Mouse (Mus musculus) ES-Bruce4 (cell line): ENCODE data around the gene Chrm1. TPM values are rescaled to one million over a fixed set of nuclear protein-coding genes. Genes with fewer than 3 reads are reported as not detected.

Experiments used
- H3K27ac ChIP-seq: 2 replicates; pipeline ENCODE4 v1.5.1; 2012; ENCODE audit warnings: low read length, inconsistent platforms; ENCODE audit not compliant: insufficient read depth
- H3K27me3 ChIP-seq: 2 replicates; pipeline ENCODE4 v1.6.1; 2012; ENCODE audit warnings: mild to moderate bottlenecking, low read length, inconsistent platforms; ENCODE audit not compliant: control insufficient read depth, poor library complexity, insufficient read depth, severe bottlenecking
- H3K36me3 ChIP-seq: 2 replicates; pipeline ENCODE4 v1.6.1; 2012; ENCODE audit warnings: inconsistent platforms, mild to moderate bottlenecking, low read length, moderate library complexity; ENCODE audit not compliant: control insufficient read depth, poor library complexity, insufficient read depth, severe bottlenecking
- H3K4me1 ChIP-seq: one replicate; pipeline ENCODE4 v1.8.1; 2011; ENCODE audit warnings: low read length; ENCODE audit not compliant: control insufficient read depth, insufficient read depth
- H3K4me3 ChIP-seq: 2 replicates; pipeline ENCODE4 v1.5.1; 2011; ENCODE audit warnings: low read depth, mild to moderate bottlenecking, low read length
- H3K9ac ChIP-seq: 2 replicates; pipeline ENCODE4 v1.6.1; 2012; ENCODE audit warnings: low read depth, mild to moderate bottlenecking, inconsistent platforms; ENCODE audit not compliant: poor library complexity, severe bottlenecking
- H3K9me3 ChIP-seq: replicated peaks from 2 replicates; pipeline ENCODE4 v1.6.1; 2012; ENCODE audit warnings: mild to moderate bottlenecking, low read length, inconsistent platforms; ENCODE audit not compliant: control insufficient read depth, poor library complexity, insufficient read depth, severe bottlenecking
- CTCF ChIP-seq: IDR thresholded peaks from one replicate; pipeline ENCODE4 v1.8.1; 2011; ENCODE audit warnings: low read depth, low read length
- EP300 ChIP-seq: IDR thresholded peaks from 2 replicates; pipeline ENCODE4 v1.6.1; 2011; ENCODE audit warnings: low read depth, low read length; ENCODE audit not compliant: insufficient read depth
- POLR2A ChIP-seq: IDR thresholded peaks from one replicate; pipeline ENCODE4 v1.8.1; 2011; ENCODE audit warnings: low read length; ENCODE audit not compliant: insufficient read depth
- polyA plus RNA-seq: library from polyadenylated mRNA; stranded (reverse); fragments of >200 nt; gene quantifications from 2 replicates; pipeline ENCODE4 v1.2.4, GENCODE M21; 2011; ENCODE audit warnings: low read depth; ENCODE audit not compliant: missing spikeins, insufficient read depth, insufficient read length

Chrm1 gene
- polyA plus RNA-seq, 1 experiment = not detected

DNA sequence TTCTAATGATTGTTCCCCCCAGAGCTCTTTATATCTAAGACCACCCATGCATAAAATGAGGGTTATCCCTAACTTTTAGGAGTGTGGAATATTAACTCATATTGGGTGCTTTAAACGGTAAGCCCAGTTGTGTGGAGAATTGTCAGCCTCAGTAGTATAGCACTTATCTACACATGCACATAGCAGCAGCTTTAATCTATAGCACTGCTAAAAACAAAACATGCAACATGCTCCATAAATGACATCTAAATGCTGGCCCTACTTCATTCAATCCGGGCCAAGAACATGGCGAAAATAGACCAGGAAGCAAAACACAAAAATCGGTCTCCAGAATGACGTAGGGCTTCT lies 58.9 kb downstream of the Chrm1 start:
- no peaks in the 10 kb centered on the region for H3K4me1 ChIP-seq
- peak overlapping the region; percentile 70 for H3K9ac ChIP-seq
- H3K27me3 ChIP-seq = no peaks in the 10 kb centered on the region
- peak overlapping the region; percentile 93 for H3K4me3 ChIP-seq
- no peaks in the 10 kb centered on the region for H3K9me3 ChIP-seq
- no peak for TF ChIP-seq CTCF
- TF ChIP-seq POLR2A = no peak
- no peak for TF ChIP-seq EP300
- peaks cover 36% of the 10 kb centered on the region for H3K36me3 ChIP-seq
- peak overlapping the region; percentile 79 for H3K27ac ChIP-seq

DNA sequence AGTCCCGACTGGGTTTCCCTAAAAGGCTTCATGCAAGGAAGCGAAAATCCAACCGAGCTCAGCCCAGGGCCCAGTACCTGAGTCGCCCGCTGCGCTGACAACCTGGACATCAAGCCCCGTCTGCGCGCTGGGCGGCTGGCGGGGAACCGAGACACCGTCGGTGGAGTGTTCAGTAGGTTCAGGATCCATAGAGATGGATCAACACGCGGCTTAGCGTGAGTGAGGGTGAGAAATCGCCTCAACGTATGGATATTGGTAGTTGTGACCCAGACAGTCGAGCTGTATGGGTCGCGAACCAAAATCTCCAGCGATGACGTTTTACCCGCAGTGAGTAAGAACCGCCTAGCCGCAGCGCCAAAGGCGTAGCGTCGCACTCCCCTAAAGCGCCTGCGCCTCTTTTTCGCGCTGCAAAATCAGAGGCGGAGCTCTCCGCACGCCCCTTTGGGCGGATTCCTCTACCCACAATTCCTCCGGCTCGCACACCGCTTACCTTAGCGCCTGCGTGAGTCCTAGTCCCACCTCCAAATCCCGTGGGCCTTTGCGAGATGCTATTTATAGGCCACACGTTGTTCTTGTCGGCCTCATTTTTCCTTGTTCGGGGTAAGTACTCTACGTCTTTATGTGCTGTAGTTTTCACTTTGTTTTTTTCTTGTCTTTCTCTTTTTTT lies 59.5 kb downstream of the Chrm1 start, which contains the start of gene Slc3a2:
Gene Slc3a2, minus strand, starts transcription at position 463 of the 667 bp plus-strand sequence.
- TF ChIP-seq EP300 (peak; percentile 42; the same call in 1 of the 2 replicates), CTCF (no peak), POLR2A (peak; percentile 70)
- H3K27me3 ChIP-seq = no peaks in the 10 kb centered on the region
- H3K4me3 ChIP-seq = peak within 1 kb of the TSS; percentile 96
- H3K4me1 ChIP-seq = no peaks in the 10 kb centered on the region
- peak within 1 kb of the TSS; percentile 100 for H3K9ac ChIP-seq
- peaks cover 36% of the 10 kb centered on the region for H3K36me3 ChIP-seq
- H3K9me3 ChIP-seq = no peaks in the 10 kb centered on the region
- peak within 1 kb of the TSS; percentile 94 for H3K27ac ChIP-seq

DNA sequence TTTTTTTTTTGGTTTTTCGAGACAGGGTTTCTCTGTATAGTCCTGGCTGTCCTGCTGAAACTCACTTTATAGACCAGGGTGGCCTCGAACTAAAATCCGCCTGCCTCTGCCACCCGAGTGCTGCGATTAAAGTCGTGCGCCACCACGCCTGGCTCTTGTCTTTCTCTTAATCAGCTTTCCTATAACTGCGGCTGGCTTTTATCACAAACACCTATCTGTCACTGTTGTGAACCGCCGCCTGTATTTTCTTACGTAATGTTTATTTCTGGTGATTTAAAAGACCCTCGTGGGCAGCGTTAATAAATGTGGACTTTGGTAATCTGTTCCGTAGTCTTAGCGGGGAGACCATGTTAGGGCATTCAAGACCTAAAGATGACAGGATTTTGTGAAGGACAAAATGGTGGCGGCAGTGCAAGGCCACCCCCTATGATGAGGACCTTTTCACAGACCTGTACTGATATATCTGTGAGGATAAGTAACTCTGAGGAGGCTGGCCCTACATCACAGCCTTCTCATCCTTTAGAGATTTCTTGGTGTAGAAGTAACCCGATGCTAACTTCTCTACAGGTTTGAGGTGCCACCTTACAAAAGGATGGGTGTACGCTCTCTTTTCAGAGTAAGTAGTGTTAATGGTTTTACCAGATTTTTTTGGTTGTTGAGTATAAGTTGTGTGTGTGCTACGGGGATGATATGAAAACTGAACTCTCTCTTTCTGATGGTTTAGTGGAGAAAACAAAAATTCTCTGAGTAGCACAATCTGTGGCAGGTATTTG lies 60.2 kb downstream of the Chrm1 start:
- Histone ChIP-seq H3K4me3 (peak overlapping the region; percentile 96), H3K27me3 (no peaks in the 10 kb centered on the region), H3K9me3 (no peaks in the 10 kb centered on the region), H3K27ac (peak overlapping the region; percentile 94), H3K9ac (peak overlapping the region; percentile 100), H3K36me3 (peaks cover 36% of the 10 kb centered on the region), H3K4me1 (no peaks in the 10 kb centered on the region)
- no peak for TF ChIP-seq POLR2A
- no peak for TF ChIP-seq CTCF
- no peak for TF ChIP-seq EP300

DNA sequence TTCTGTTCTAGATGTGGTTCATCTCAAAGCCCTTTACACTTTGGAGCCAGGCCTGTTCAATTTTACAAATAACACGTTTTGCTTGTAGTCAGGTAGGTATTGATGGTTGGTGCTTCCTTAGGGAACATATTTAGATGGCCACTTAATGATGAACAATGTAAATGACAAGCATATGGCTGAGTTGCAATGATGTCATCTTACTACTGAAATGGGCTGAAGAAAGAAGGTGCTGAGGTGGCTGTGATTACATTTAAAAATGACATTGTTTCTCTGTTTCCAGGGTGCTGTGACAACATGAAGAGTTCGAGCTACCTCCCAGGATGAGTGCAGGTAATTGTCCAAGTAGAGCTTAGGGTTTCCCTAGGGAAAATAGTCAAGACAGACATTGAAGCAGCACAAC lies 60.8 kb downstream of the Chrm1 start:
- H3K36me3 ChIP-seq = peaks cover 36% of the 10 kb centered on the region
- H3K9ac ChIP-seq = peak overlapping the region; percentile 100
- peak overlapping the region; percentile 96 for H3K4me3 ChIP-seq
- no peaks in the 10 kb centered on the region for H3K4me1 ChIP-seq
- H3K9me3 ChIP-seq = no peaks in the 10 kb centered on the region
- no peaks in the 10 kb centered on the region for H3K27me3 ChIP-seq
- peak overlapping the region; percentile 94 for H3K27ac ChIP-seq
- TF ChIP-seq POLR2A = no peak
- TF ChIP-seq CTCF = no peak
- no peak for TF ChIP-seq EP300

DNA sequence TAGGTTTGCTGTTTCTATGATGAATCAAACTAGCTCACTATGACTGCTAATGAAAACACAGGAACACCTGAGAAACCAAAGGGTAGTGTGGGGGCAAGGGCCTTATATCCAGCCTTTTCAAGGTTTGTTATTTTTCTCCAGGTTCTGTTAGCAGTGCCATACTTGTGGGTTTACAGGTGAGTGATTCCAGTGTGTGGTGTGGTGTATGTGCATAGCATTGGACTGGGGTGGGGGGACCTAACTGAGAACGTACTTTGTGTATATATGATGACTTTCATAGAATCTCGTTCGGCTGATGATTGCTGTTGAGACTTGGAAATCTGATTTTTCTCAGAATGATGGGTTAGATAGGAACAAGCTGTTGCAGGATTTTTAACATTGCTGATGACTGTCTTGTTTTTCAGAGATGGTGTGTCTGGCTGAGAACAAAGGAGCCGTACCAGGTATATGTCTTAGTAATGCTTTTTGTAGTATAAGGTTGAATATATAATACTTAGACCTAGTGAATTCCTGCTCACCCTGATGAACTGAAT lies 61.6 kb downstream of the Chrm1 start:
- no peak for TF ChIP-seq CTCF
- no peak for TF ChIP-seq POLR2A
- TF ChIP-seq EP300 = no peak
- H3K36me3 ChIP-seq = peaks cover 36% of the 10 kb centered on the region
- H3K9me3 ChIP-seq = no peaks in the 10 kb centered on the region
- H3K4me1 ChIP-seq = no peaks in the 10 kb centered on the region
- H3K27me3 ChIP-seq = no peaks in the 10 kb centered on the region
- peak overlapping the region; percentile 96 for H3K4me3 ChIP-seq
- H3K27ac ChIP-seq = peak overlapping the region; percentile 94
- H3K9ac ChIP-seq = peak overlapping the region; percentile 100
